Mouse (Mus musculus) stomach, postnatal 0 days (tissue): ENCODE data around the gene Thsd4.

Experiments used
- CTCF ChIP-seq: IDR thresholded peaks from 2 replicates; pipeline ENCODE4 v1.5.1; 2016; ENCODE audit warnings: antibody characterized with exemption, low read depth, mild to moderate bottlenecking, moderate library complexity
- EP300 ChIP-seq: optimal IDR thresholded peaks from 2 replicates; pipeline ENCODE3; 2016; ENCODE audit warnings: antibody characterized with exemption

DNA sequence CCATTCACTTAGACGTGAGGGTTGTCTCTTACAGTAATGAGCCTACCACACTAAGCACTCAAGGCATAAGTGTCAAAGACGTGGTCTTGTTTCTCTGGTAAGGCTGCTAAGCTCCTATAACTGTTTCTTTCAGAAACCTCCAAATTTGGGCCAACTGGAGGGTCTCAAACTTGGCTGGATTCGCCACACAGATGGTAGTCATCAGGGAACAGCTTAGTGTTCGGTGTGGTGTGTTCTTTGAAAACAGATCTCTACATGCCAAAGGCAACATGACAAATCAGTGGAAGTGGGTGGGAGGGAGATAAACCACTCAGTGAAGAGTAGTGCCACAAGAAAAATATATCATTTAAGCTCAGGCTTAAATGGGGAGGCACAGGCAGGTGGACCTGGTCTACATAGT lies 191.9 kb downstream of the Thsd4 start:
- TF ChIP-seq CTCF (no peak), EP300 (no peak)
